Mouse (Mus musculus) liver, embryonic 14.5 days (tissue): ENCODE results near the gene Abl1. TPM values are rescaled to one million over a fixed set of nuclear protein-coding genes. Genes with fewer than 3 reads are reported as not detected.

Source experiments
- ATAC-seq: fragments of 200-750 bp; cut with Nextera tagmentation; 2 replicates; pipeline ENCODE4 v1.8.0; 2017; ENCODE audit warnings: moderate number of reproducible peaks, mild to moderate bottlenecking, moderate library complexity; ENCODE audit not compliant: insufficient read depth
- DNase-seq, 3 experiments: peaks; one replicate each; pipeline ENCODE4 v3.0.0-alpha.2; 2012 to 2013; ENCODE audit warnings: low read depth in 3 of 3, low spot score in 3 of 3
- H3K27ac ChIP-seq: fragments of 300-500 bp; sonication (generic); 2 replicates; pipeline ENCODE4 v1.5.1; 2014; ENCODE audit warnings: moderate library complexity, mild to moderate bottlenecking, control low read depth, inconsistent platforms
- H3K27me3 ChIP-seq: fragments of 300-500 bp; sonication (generic); 2 replicates; pipeline ENCODE4 v1.6.1; 2014; ENCODE audit warnings: mild to moderate bottlenecking, low read length, moderate library complexity; ENCODE audit not compliant: control insufficient read depth, insufficient read depth
- H3K36me3 ChIP-seq: fragments of 300-500 bp; sonication (generic); replicated peaks from 2 replicates; pipeline ENCODE4 v1.6.1; 2014; ENCODE audit warnings: low read depth; ENCODE audit not compliant: control insufficient read depth, insufficient read depth
- H3K4me1 ChIP-seq, 2 experiments: fragments of 200-500 bp in 1 of 2; fragments of 300-500 bp in 1 of 2; sonication (generic) in 1 of 2; replicated peaks; 2 replicates each; pipeline ENCODE4 v1.6.1; 2012 to 2014; ENCODE audit warnings: antibody characterized with exemption in 1 of 2, inconsistent platforms in 1 of 2, low read length in 1 of 2; ENCODE audit not compliant: control insufficient read depth in 2 of 2, insufficient read depth in 2 of 2
- H3K4me2 ChIP-seq: fragments of 300-500 bp; sonication (generic); 2 replicates; pipeline ENCODE4 v1.6.1; 2014; ENCODE audit warnings: low read depth, mild to moderate bottlenecking, control low read depth, moderate library complexity
- H3K4me3 ChIP-seq, 2 experiments: fragments of 200-500 bp in 1 of 2; fragments of 300-500 bp in 1 of 2; sonication (generic) in 1 of 2; 2 replicates each; pipeline ENCODE4 v1.5.1; 2012 to 2014; ENCODE audit warnings: low read depth in 2 of 2, low read length in 2 of 2, mild to moderate bottlenecking in 2 of 2, control low read depth in 1 of 2, inconsistent platforms in 1 of 2, moderate library complexity in 1 of 2; ENCODE audit not compliant: insufficient read depth in 1 of 2
- H3K9ac ChIP-seq: fragments of 300-500 bp; sonication (generic); replicated peaks from 2 replicates; pipeline ENCODE4 v1.6.1; 2014; ENCODE audit warnings: mild to moderate bottlenecking, control low read depth, moderate library complexity
- H3K9me3 ChIP-seq: fragments of 300-500 bp; sonication (generic); 2 replicates; pipeline ENCODE4 v1.6.1; 2016; ENCODE audit warnings: low read length, mixed read lengths; ENCODE audit not compliant: control insufficient read depth
- CTCF ChIP-seq: IDR thresholded peaks from 2 replicates; pipeline ENCODE4 v1.5.1; 2016; ENCODE audit warnings: antibody characterized with exemption, low read depth, control low read depth
- EP300 ChIP-seq: IDR thresholded peaks from 2 replicates; pipeline ENCODE4 v1.6.1; 2016; ENCODE audit warnings: antibody characterized with exemption, low read depth
- WGBS: fragments of 180-500 bp; shearing (Covaris S2); extraction: QIAGEN DNeasy Blood & Tissue Kit; methylation state at CpG from one replicate; pipeline ENCODE4 v1.1.7; 2014; ENCODE audit not compliant: insufficient replicate concordance; 5-methylcytosine and 5-hydroxymethylcytosine counted together
- polyA plus RNA-seq, 2 experiments: library from polyadenylated mRNA; depleted of rRNA in 1 of 2; stranded (reverse) in 1 of 2; unstranded in 1 of 2; fragments of >200 nt; fragmentation: Nextera tagmentation in 1 of 2; extraction: Ambion mirVana in 1 of 2; gene quantifications; 2 replicates each; pipeline versions ENCODE4 v1.2.1 to v1.2.3; 2012 to 2014

Gene Abl1
- polyA plus RNA-seq, 2 experiments = 4.8 to 9.6 TPM

GRCm38 (mm10) chr2:31750133-31750532 is 62.0 kb downstream of the Abl1 start:
- no peak overlapping the region for H3K9ac ChIP-seq
- H3K36me3 ChIP-seq = no peaks in the 10 kb centered on the region
- peaks cover 2 to 16% of the 10 kb centered on the region in 2 experiments; a peak in 3 of 4 replicates for H3K4me1 ChIP-seq
- H3K4me3 ChIP-seq = no peak overlapping the region
- H3K4me2 ChIP-seq = no peak overlapping the region
- no peak for DNase-seq
- no peak for ATAC-seq
- TF ChIP-seq EP300 (no peak), CTCF (no peak)
- WGBS = 63% methylated on average over 5 of the region's 5 CpGs
- H3K9me3 ChIP-seq = no peaks in the 10 kb centered on the region
- no peaks in the 10 kb centered on the region for H3K27me3 ChIP-seq
- H3K27ac ChIP-seq = no peak overlapping the region

GRCm38 (mm10) chr2:31757472-31757871 is 69.3 kb downstream of the Abl1 start:
- no peaks in the 10 kb centered on the region for H3K27me3 ChIP-seq
- H3K9me3 ChIP-seq = no peaks in the 10 kb centered on the region
- TF ChIP-seq CTCF (no peak), EP300 (no peak)
- peaks cover 10 to 23% of the 10 kb centered on the region in 2 experiments; a peak in 3 of 4 replicates for H3K4me1 ChIP-seq
- H3K4me3 ChIP-seq = no peak overlapping the region
- no peak overlapping the region for H3K9ac ChIP-seq
- ATAC-seq (no peak), DNase-seq (no peak)
- no peak overlapping the region for H3K27ac ChIP-seq
- H3K36me3 ChIP-seq = no peaks in the 10 kb centered on the region
- H3K4me2 ChIP-seq = no peak overlapping the region

- Histone ChIP-seq H3K4me2 (peak overlapping the region; percentile 72), H3K36me3 (no peaks in the 10 kb centered on the region), H3K27me3 (no peaks in the 10 kb centered on the region), H3K4me1 (peaks cover 10 to 26% of the 10 kb centered on the region in 2 experiments; a peak in 3 of 4 replicates), H3K9me3 (no peaks in the 10 kb centered on the region), H3K27ac (no peak overlapping the region), H3K9ac (no peak overlapping the region), H3K4me3 (peak overlapping the region in 1 of 2 experiments; percentile 74; a peak in 2 of 4 replicates)
- TF ChIP-seq CTCF (no peak), EP300 (no peak)
- no peak for ATAC-seq
- WGBS = 66% methylated on average over 5 of the region's 5 CpGs
- no peak for DNase-seq
Observed at GRCm38 (mm10) chr2:31758966-31759365, 70.8 kb downstream of the Abl1 start.

GRCm38 (mm10) chr2:31759751-31760460 is 71.7 kb downstream of the Abl1 start:
- Histone ChIP-seq H3K4me3 (peak overlapping the region; percentile 74 to 79), H3K27me3 (no peaks in the 10 kb centered on the region), H3K36me3 (no peaks in the 10 kb centered on the region), H3K27ac (no peak overlapping the region), H3K9ac (peak overlapping the region; percentile 84), H3K4me2 (peak overlapping the region; percentile 72), H3K4me1 (peaks cover 10 to 26% of the 10 kb centered on the region in 2 experiments; a peak in 3 of 4 replicates), H3K9me3 (no peaks in the 10 kb centered on the region)
- no peak for TF ChIP-seq CTCF
- no peak for TF ChIP-seq EP300
- 2% methylated on average over 42 of the region's 42 CpGs for WGBS
- ATAC-seq (peak; percentile 90), DNase-seq (peak; percentile 49 to 53 (median 53))

- Histone ChIP-seq H3K4me3 (peak overlapping the region; percentile 74 to 79), H3K9me3 (no peaks in the 10 kb centered on the region), H3K4me2 (peak overlapping the region; percentile 72), H3K27ac (no peak overlapping the region), H3K4me1 (peaks cover 10 to 30% of the 10 kb centered on the region in 2 experiments), H3K27me3 (no peaks in the 10 kb centered on the region), H3K9ac (peak overlapping the region; percentile 84), H3K36me3 (no peaks in the 10 kb centered on the region)
- WGBS = 3% methylated on average over 1 of the region's 1 CpGs
- ATAC-seq (no peak), DNase-seq (no peak)
- TF ChIP-seq CTCF (no peak), EP300 (no peak)
Observed at GRCm38 (mm10) chr2:31760486-31760885, 72.3 kb downstream of the Abl1 start.
